Mouse (Mus musculus) heart, adult 2 months (tissue): ENCODE measurements at regions not wholly inside any gene's neighbourhood (a gene's known extent, or its start where the extent isn't known, plus 50 kb on each side); places are given as distances from the start of the nearest gene placed in this dataset.

Source experiments
- CTCF ChIP-seq: fragments of 200-600 bp; IDR thresholded peaks from 2 replicates; pipeline ENCODE4 v1.8.1; 2022; ENCODE audit warnings: antibody characterized with exemption, mild to moderate bottlenecking, moderate library complexity
- POLR2A ChIP-seq: fragments of 200-500 bp; IDR thresholded peaks from 2 replicates; pipeline ENCODE4 v1.6.1; 2011; ENCODE audit warnings: mild to moderate bottlenecking, low read depth, low read length, control low read depth; ENCODE audit not compliant: insufficient read depth

GRCm38 (mm10) chr2:50667180-50667579, 370.6 kb upstream of the Mmadhc start:
- TF ChIP-seq CTCF = no peak
- TF ChIP-seq POLR2A = no peak
